Mouse (Mus musculus) right cerebral cortex, postnatal 14 days (tissue): ENCODE measurements around the gene Lhfp.

Experiments used
- DNase-seq: peaks from one replicate; pipeline ENCODE4 v3.0.0; 2022

The Lhfp gene

GRCm38 (mm10) chr3:53173310-53174063 lies 132.2 kb downstream of the Lhfp start:
- DNase-seq: no peak

DNA sequence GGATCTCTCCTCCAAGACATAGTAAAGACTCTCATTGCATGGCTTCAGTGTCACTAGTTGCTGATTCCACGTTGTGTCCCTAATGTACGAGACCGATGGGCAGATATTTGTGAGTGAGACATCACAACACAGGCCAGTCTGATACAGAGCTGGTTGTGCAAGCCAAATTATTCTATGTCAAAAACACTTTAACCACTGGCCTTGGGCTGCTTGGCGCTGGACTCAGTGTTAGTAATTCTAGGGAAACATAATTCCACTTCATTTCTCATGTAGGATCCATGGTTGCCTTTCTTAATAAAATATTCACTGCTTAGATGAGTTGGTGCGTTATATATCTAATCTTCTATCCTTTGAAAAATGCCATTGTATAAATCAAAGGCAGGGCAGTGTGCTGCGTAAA lies 138.6 kb downstream of the Lhfp start:
- no peak for DNase-seq

GRCm38 (mm10) chr3:53185439-53185838 lies 144.1 kb downstream of the Lhfp start:
- DNase-seq: no peak

- no peak for DNase-seq
Observed at GRCm38 (mm10) chr3:53193441-53193840, 152.1 kb downstream of the Lhfp start.

DNA sequence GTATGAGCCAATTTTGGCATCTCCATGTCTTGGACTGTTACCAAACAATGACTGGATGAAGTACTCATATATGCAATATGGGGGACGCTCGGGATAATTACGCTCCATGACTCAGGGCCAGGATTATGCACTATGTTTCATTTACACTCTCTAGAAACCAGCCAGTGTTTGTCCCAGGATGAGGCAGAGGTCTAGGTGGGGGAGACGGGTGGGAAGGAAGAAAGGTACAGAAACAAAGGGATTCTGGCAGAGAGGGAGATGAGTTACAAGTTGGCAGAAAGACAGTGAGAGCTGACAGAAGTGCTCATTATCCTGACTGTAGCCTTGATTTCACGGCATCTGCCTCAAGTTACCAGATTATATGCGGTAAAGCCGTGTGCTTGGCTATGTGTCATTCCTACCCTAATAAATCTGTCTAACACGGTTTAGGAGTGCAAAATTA lies 154.4 kb downstream of the Lhfp start:
- DNase-seq: no peak

DNA sequence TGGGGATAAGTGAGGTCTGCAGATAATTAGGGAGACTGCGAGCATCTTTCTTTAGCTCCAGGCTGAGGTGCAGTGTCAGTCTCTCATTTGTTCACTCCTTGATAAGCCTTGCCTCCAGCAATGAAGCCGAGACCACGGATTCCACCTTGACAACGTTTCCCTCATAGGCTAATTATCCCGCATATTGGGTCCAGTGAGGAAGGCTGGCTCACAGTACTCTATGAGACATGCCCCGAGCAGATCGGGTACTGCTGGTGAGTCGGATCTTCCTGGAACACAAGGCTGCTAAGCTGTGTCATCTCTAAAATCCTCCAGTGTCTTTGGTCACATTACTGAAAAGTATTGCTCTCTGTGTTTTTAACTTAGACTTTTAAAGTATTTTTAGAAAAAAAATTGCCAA lies 158.8 kb downstream of the Lhfp start:
- no peak for DNase-seq

GRCm38 (mm10) chr3:53200853-53201252 lies 159.5 kb downstream of the Lhfp start:
- DNase-seq: no peak

GRCm38 (mm10) chr3:53201670-53202069 lies 160.3 kb downstream of the Lhfp start:
- DNase-seq: no peak

DNA sequence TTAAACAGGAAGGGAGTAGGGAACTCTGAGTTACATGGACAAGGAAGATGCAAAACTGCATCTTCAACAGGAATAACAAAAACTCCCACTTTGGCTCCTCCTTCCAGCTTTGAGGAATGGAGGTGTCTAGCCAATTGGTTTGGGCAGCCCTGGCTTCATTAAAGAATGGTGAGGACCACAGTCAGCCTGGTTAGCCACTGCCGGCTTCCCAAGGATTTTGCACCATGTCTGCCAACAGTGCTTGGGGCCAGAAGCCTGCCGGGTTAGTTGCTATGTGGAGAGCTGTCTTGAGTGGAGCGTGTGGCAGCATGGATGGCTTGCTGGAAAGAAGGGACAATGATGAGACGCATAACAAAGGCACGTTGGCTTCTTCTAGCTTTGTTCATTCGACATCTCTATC lies 160.9 kb downstream of the Lhfp start:
- no peak for DNase-seq

DNA sequence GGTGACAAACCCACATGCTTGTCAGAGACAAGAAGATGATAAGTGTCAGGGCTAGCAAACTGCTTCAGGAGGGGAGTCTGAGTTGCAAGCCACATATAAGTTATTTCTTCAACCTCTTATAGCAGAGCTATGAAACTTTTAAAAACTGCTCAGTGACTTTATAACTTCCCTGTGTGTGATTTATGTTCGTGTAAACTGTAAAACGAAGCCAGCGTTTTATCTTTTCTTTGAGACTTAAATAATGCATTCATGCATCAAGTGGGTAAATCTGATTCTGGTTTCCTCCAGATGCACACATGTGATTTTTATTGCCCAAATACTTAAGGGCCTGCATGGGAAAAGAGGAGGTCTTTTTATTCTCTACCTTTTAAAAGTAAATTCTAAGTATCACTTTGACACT lies 161.4 kb downstream of the Lhfp start:
- no peak for DNase-seq

DNA sequence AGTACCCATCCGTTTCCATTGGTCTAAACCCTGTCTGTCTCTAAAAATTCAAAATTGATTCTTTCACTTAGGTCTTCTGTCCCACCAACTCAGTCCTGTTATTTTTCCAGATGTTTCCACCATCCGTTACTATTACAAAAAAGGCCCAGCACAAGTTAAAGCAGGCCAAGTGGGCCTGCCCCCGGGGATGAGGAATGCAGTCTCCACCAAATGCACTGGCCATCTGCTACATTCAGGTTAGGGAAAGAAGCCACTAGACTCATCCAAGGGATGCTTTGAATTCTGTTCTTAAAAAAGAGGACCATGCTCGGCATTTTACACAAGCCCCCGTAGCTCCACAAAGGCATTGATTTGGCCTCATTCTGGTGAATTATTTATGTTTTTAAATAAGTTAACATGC lies 162.3 kb downstream of the Lhfp start:
- no peak for DNase-seq

DNA sequence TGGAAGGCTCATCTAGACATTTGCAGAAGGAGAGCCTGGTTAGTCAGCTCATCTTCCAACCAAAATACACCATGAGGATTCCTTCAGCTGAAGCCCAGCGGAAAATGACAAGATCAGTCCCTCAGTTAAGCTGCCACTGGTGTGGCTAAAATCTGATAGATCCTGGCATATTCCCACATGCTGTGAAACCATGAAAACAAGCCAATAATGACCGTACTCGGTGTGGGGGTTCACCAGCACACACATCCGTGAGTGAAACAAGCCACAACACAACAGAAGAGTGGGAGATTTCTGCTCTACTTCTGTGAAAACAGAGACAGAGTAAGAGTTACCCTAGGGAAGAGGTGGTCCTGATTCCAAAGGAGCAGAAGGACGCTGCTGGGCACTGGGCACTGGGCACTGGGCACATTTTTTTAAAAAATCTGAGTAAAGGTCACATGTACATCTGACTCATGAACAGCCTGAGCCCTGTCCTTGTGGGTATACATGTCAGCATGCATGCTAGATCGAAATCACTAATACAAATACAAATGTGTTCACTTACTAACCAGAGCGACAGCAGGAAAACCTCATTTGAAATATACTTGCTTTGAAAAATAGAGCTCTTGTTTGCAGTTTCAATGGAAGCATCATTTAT lies 163.1 kb downstream of the Lhfp start:
- no peak for DNase-seq

- no peak for DNase-seq
Observed at GRCm38 (mm10) chr3:53204985-53205365, 163.6 kb downstream of the Lhfp start.

DNA sequence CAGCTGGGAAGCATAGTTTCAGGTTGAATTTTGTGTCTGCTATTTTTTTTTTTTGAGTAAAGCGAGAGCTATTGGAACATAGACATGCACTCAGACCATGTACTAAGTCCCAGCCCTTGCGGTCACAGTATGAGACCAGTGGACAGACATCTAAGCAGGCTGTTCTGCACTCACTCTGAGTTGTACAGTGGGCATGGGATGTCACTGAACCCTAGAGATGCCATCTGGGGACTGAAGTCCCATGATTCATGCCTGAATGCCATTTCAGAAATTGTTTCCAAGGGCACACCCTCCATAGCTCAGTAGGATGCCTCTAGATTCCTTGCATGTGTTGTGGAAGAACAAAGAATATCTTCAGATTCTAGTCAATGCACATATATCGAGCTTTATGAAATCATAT lies 164.4 kb downstream of the Lhfp start:
- DNase-seq: no peak

- no peak for DNase-seq
Observed at GRCm38 (mm10) chr3:53206509-53207224, 165.3 kb downstream of the Lhfp start.

GRCm38 (mm10) chr3:53207225-53207528 lies 165.8 kb downstream of the Lhfp start:
- DNase-seq: no peak

- DNase-seq: no peak
Observed at GRCm38 (mm10) chr3:53210691-53211526, 169.6 kb downstream of the Lhfp start.

DNA sequence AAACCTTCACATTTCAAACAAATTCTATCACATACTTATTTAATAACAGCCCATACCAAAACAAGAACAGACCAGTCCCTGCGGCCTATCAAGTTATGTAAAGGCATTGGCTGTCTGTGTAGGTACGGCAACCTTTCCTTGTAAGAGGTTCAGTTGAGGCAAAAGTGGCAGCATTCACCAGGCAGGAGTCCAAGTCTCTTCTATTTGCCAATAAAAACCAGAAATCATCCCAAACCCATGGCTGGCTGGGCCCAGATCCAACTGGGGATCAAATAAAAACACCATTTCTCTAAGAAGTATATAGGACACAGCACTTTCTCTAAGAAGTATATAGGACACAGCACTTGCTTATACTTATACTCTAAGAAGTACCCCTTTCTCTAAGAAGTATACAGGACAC lies 171.3 kb downstream of the Lhfp start:
- DNase-seq: no peak

GRCm38 (mm10) chr3:53213346-53213745 lies 172.0 kb downstream of the Lhfp start:
- no peak for DNase-seq

DNA sequence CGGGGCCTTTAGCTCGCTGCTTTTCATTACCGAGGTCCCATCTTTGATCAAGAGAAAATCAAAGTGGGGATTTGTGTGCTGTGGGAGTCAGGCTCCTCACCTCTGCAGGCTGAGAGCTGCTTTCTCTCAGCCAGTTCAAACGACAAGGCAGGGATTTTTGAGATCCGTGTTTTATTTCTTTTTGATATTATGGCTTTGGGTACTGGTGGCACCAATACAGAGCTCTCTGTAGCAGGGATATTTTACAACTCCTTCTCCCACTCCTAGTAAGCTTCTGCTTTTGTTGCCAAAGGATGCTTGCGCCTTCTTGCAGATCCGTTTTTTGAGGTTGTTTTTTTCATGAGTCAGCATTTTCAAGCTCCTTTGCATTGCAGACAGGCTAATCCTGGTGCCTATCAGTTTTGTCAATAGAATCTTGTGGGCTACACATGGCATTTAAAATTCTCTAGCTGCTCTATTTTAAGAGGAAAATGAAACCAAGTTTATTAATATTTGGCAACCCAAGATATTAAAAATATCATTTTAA lies 172.5 kb downstream of the Lhfp start:
- no peak for DNase-seq

GRCm38 (mm10) chr3:53214386-53214785 lies 173.1 kb downstream of the Lhfp start:
- no peak for DNase-seq

DNA sequence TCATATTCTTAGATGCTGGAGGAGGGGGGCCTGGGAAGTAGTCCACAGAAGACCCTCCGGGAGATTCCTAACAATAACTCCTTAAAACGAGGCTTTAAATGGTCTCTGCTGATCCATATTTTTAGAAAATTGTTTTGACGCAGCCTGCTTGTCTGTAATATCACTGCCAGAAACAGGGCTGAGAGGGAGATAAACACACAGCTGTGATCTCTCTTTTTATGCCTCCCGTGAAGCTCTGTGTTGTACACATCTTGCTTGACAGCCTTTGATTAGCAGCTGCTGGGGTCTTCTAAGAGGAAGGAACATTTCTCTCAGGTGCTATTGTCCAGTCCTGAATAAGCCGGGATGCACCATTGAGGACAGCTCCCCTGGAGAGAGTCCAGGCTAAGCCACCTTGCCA lies 176.4 kb downstream of the Lhfp start:
- DNase-seq: no peak
